Mouse (Mus musculus): ENCODE results near the gene 1700025C18Rik. TPM values are rescaled to one million over a fixed set of nuclear protein-coding genes. Genes with fewer than 3 reads are reported as not detected.

The 1700025C18Rik gene
- total RNA-seq (2015) (not detected in 2 replicates), total RNA-seq (2017) (not detected in 2 replicates)

- no peak for ATAC-seq (replicated peaks; ENCODE audit: poor library complexity)
Observed at GRCm38 (mm10) chr2:165090650-165091049, at the start of gene 1700025C18Rik. TSS of gene 1700025C18Rik (minus strand) at chr2:165090750.

- no peak for ATAC-seq (replicated peaks; ENCODE audit: poor library complexity)
Observed at GRCm38 (mm10) chr2:165136049-165136448, 45.5 kb upstream of the 1700025C18Rik start.

DNA sequence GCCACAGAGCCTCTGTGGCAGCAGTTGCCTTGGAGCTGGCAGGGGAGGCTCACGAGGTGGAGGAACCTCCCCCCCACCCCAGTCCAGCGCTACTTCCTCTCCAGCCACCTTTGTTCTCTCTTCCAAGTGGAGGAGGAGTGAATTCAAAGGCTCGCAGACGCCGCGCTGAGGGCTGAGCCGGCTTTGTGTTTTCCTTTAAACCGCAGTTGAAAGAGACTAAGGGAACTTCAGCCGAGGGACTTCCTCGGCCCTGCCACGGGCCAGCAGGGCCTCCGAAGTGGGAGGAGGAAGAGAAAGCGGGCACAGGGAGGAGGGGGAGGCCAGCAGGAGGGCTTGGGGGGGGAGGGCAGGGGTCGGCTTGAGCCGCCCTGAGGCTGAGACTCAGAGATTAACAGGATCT is 43.0 kb upstream of the 1700025C18Rik start:
- peak; percentile 83 for ATAC-seq (replicated peaks; ENCODE audit: poor library complexity)

- no peak for ATAC-seq (replicated peaks; ENCODE audit: poor library complexity)
Observed at GRCm38 (mm10) chr2:165131428-165131827, 40.9 kb upstream of the 1700025C18Rik start.

DNA sequence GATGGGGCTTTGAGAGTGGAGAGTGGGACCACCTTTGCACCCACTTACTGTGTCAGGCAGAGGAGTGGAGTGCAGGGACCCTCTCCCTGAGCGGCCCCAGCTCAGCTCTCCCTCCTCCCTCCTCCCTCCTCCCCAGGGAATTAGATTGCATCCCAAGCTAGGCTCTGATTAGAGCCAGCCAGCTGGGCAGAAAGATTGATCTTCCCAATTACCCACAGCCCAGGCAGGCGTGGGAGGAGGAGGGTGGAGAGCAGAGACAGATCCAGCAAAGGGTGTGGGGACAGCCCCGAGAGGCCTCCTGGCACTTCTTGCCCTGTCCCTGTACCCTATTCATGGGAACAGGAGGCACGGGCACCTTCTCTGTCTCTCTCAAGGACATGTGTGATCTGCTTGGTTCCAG is 38.6 kb upstream of the 1700025C18Rik start:
- ATAC-seq (replicated peaks; ENCODE audit: poor library complexity) = no peak

GRCm38 (mm10) chr2:165126896-165127562 is 36.5 kb upstream of the 1700025C18Rik start:
- no peak for ATAC-seq (replicated peaks; ENCODE audit: poor library complexity)

DNA sequence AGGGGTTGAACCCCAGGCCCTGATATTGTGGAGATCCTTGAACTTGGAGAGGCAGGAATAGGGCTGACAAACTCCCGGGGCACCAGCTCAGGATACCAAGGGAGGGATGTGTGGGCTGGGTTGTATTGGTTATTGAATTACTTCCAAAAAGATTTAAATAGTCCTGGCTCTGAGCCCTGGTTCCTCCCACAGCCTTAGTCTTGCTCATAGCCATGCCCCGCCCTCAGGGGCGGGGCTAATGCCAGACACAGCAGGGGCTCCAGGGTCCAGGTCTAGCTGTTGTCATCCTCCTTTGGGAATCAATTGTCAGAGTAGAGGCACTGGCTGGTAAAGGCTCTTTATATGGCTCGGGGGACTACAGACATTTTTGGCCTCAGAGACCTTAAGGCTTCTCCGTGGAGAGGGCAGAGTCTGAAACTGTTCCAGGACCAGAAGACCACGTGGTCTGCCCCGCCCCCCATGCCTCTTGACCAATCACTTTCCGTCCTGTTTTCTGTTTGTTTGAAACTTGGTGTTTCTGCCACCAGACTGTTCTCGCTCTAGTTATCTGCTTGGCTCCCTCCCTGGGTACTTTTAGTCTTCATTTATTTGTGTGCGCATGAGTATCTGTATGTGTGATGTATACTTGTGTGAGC is 30.8 kb upstream of the 1700025C18Rik start:
- no peak for ATAC-seq (replicated peaks; ENCODE audit: poor library complexity)

GRCm38 (mm10) chr2:165120765-165121164 is 30.2 kb upstream of the 1700025C18Rik start:
- ATAC-seq (replicated peaks; ENCODE audit: poor library complexity) = no peak

DNA sequence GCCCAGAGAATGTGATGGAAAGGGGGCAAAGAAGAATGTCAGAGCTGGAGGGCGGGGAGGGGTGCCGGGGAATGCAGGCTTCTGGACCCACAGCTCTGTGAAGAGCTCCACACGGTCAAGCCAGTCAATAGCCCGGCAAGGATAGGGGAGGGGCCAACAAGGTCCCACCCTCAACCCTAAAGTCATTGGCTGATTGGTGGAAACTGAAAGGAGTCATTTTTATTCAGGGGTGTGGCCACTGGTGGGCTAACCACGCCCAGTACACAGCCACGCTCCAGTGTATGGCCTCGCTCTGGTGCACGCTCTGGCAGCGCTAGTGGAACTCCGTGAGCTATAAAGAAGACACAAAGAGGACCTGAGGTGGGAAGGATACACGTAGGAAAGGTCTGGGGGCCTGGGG is 23.2 kb upstream of the 1700025C18Rik start:
- peak; percentile 59 for ATAC-seq (replicated peaks; ENCODE audit: poor library complexity)

DNA sequence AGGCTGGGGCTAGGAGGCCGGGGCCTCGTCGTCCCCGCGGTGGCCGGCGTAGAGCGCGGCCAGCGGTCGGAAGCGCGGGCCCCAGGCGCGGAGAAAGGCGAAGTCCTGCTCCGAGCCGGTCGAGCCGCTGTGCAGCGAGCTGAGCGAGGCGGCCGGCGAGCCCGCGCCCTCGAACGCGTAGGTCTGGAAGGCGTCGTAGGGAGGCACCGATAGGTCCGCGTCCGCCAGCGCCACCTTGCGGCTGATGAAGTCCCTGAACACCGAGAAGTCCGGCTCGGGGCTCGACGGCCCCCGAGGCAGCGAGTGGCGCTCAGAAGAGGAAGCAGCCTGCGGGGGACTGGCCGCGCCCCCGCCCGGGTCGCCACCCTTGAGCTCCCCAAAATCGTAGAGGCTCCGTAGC is 21.6 kb upstream of the 1700025C18Rik start:
- peak; percentile 94 for ATAC-seq (replicated peaks; ENCODE audit: poor library complexity)

DNA sequence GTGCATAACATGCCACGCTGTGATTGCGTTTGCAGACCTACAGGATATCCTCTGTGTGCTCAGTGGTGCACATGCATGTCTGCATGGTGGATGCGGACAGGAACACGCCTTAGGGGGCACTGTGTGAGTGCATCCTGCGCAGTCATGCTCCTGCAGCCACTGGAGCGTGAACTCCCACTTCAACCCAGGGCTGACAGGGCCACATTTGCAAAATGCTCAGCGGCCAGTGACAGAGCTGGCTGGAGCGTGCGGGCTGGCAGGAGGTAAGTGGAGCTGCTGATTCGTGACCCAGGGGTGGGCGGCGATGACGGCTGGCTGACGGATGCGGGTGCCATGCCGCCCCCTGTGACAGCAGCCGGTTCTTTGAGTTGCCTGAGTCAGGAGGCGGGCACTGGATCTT is 16.0 kb upstream of the 1700025C18Rik start:
- ATAC-seq (replicated peaks; ENCODE audit: poor library complexity) = no peak

DNA sequence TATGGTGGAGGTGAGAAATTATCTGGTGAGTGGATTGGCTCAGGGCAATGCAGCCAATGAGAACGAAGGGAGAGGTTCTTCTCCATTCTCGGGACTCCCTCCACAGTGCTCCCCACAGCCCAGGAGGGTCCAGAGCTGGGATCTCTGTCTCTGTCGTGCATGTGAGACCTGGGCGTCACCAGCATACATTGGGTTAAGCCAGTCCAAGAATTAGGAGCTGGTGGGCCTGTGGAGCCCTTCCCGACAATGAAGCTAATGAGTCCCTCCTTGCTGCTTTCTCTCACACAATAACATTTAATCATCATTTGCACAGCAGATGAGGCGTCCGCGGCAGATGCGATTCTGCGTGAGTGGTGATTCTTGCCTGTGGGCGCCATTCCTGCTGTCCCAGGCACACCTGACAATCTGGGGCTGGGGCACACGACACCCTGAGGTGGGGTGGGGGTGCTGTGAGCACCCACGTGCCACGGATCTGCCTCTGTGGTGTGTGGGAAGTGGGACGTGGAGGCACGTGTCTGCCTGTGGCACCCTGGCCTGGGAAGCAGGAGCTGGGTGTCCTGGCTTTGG is 15.0 kb upstream of the 1700025C18Rik start:
- no peak for ATAC-seq (replicated peaks; ENCODE audit: poor library complexity)

DNA sequence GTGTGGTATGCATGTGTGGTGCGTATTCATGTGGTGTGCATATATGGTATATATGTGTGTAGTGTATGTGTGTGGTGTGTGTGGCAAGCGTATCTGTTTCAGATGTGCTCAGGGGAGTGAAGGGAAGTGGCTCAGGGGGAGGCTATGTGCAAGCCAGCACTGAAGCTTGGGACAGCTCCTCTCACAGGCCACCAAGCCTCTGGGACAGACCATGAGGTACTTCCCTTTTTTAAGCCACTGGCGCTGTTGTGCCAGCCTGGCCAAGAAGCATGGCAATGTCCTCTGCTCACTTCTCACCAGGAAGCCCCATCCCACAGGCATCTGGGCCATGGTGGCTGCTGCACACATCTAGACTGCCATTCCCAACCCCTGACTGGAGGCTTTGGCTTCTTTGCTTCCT is 12.4 kb upstream of the 1700025C18Rik start:
- peak; percentile 89 for ATAC-seq (replicated peaks; ENCODE audit: poor library complexity)

- no peak for ATAC-seq (replicated peaks; ENCODE audit: poor library complexity)
Observed at GRCm38 (mm10) chr2:165100749-165101148, 10.2 kb upstream of the 1700025C18Rik start.

GRCm38 (mm10) chr2:165098861-165099260 is 8.3 kb upstream of the 1700025C18Rik start:
- ATAC-seq (replicated peaks; ENCODE audit: poor library complexity) = no peak

DNA sequence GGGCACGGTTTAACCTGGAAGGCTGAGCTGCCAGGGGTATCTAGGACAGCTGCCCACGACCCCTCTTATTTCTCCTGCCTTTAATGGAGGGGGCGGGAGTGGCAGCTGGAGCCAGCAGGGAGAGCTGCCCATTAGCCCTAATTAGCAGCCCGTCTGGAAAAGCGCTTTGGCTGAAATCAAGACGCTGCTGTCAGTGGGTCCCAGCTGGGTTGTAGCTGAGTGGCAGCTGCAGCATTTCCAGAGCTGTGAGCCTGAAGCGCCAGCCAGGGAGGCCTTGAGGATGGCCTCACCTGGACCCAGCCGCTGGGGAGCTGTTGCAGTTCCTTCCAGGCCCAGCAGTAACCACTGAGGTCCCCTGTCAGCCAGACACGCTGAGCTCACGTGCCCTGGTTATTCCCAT is 5.8 kb upstream of the 1700025C18Rik start:
- ATAC-seq (replicated peaks; ENCODE audit: poor library complexity) = no peak

- ATAC-seq (replicated peaks; ENCODE audit: poor library complexity) = no peak
Observed at GRCm38 (mm10) chr2:165092393-165092792, 1.8 kb upstream of the 1700025C18Rik start.

DNA sequence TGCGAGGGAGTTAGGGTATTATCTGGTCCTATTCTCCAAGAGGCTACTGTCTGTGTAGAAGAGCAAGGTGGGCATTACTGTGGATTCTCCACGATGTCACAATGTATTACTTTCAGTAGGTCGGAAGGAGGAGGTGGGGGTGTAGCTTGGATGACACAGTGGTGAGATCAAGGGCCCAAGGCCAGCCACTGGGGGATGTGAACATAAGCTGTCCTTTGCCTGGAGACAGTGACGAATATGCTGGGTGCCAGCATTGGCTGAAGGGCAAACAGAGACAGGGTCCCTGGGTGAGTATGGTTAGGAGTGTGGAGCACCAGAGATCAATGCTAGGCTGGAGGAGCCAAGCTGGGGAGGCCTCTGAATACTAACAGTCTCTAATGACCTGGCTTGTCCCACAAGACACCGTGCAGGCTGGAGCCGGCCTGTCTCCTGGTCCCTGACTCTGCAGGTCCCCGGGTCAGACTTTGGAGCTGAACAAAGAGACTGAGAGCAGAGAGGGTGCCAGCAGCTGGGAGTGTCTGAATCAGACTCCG is 949 bp upstream of the 1700025C18Rik start:
- no peak for ATAC-seq (replicated peaks; ENCODE audit: poor library complexity)

DNA sequence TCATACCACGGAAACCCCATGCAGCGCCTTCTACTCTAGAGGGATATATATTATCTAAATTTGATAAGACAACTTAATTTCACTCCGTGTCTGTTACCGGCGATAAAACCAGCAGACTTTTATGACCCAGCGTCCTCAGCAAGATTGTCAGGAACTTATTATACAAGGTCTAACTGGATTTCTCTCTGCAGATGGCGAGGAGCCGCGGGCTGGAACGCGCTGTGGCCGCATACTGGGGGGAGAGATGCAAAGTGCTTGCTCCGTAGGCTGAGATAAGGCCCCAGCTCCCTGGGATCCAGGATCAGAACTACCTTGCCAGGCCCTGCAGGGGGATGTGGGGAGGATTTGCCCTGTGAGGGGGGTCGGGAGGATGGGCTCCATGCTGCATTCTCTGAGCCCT is 1.1 kb downstream of the 1700025C18Rik start:
- no peak for ATAC-seq (replicated peaks; ENCODE audit: poor library complexity)

DNA sequence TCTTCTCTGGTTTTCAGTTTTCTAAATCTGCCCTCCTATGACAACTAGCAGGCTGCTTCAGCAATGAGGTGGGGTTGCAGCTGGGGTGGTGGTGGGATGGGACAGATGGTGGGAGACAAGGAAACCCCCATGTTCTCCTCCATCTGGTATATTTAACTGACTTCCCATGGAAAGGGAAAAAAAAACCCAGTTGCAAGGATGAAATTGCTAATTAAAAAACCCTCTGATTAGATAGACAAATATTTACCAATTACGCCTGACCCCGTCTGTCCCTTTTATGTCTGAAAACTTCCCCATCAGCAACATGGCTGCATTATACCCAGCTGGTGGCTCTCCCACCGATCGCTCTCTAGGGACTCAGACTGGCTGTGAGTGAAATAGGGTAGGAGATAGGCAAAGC is 3.9 kb downstream of the 1700025C18Rik start:
- no peak for ATAC-seq (replicated peaks; ENCODE audit: poor library complexity)

GRCm38 (mm10) chr2:165081257-165081656 is 9.3 kb downstream of the 1700025C18Rik start:
- ATAC-seq (replicated peaks; ENCODE audit: poor library complexity) = no peak

DNA sequence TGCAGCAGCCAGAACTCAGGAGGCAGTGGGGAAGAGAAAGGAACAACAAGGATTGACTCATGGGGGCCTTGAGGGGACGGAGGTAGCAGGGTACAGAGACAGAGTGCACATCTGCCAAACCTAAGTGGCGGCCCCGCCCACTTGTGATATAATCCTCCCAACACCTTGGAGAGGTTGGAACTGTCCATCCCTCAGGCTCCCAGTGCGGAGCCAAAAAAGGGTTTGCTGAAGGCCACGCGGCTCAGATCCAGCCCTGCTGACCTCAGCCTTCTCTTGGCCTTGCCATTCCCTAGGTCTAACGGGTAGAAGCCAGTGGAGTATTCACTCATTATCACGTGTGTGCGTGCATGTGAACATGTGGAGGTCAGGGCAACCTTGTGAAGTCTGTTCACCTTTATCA is 9.9 kb downstream of the 1700025C18Rik start:
- no peak for ATAC-seq (replicated peaks; ENCODE audit: poor library complexity)
